Mouse (Mus musculus) 3134 (cell line): ENCODE results near the gene Acsl1.

Experiments used
- DNase-seq: peaks from one replicate; pipeline ENCODE4 v3.0.0-alpha.2; 2011; ENCODE audit warnings: low spot score; ENCODE audit not compliant: insufficient read length; ENCODE audit errors: extremely low read depth

Gene Acsl1

GRCm38 (mm10) chr8:46470792-46471781, at the start of gene Acsl1:
Gene Acsl1, plus strand, starts transcription at chr8:46471037.
- peak; percentile 99 for DNase-seq

GRCm38 (mm10) chr8:46421515-46421914, 49.3 kb upstream of the Acsl1 start:
- no peak for DNase-seq

- no peak for DNase-seq
Observed at GRCm38 (mm10) chr8:46427940-46428339, 42.9 kb upstream of the Acsl1 start.

GRCm38 (mm10) chr8:46429871-46430270, 41.0 kb upstream of the Acsl1 start:
- DNase-seq, result peak; percentile 71

GRCm38 (mm10) chr8:46431921-46432320, 38.9 kb upstream of the Acsl1 start:
- no peak for DNase-seq

- DNase-seq, result no peak
Observed at GRCm38 (mm10) chr8:46432581-46432980, 38.3 kb upstream of the Acsl1 start.

- no peak for DNase-seq
Observed at GRCm38 (mm10) chr8:46433656-46434055, 37.2 kb upstream of the Acsl1 start.

GRCm38 (mm10) chr8:46438491-46438890, 32.3 kb upstream of the Acsl1 start:
- DNase-seq, result no peak

- no peak for DNase-seq
Observed at GRCm38 (mm10) chr8:46445964-46446915, 24.6 kb upstream of the Acsl1 start.

- no peak for DNase-seq
Observed at GRCm38 (mm10) chr8:46447334-46447733, 23.5 kb upstream of the Acsl1 start.

GRCm38 (mm10) chr8:46448606-46449005, 22.2 kb upstream of the Acsl1 start:
- DNase-seq, result no peak

- no peak for DNase-seq
Observed at GRCm38 (mm10) chr8:46449063-46449462, 21.8 kb upstream of the Acsl1 start.

GRCm38 (mm10) chr8:46449723-46450251, 21.1 kb upstream of the Acsl1 start:
- DNase-seq, result no peak

GRCm38 (mm10) chr8:46458215-46458811, 12.5 kb upstream of the Acsl1 start:
- DNase-seq, result no peak

- no peak for DNase-seq
Observed at GRCm38 (mm10) chr8:46468400-46468799, 2.4 kb upstream of the Acsl1 start.

GRCm38 (mm10) chr8:46469071-46469769, 1.6 kb upstream of the Acsl1 start:
- DNase-seq, result peak; percentile 74

GRCm38 (mm10) chr8:46470091-46470791, 596 bp upstream of the Acsl1 start:
- DNase-seq, result peak; percentile 79

- DNase-seq, result no peak
Observed at GRCm38 (mm10) chr8:46471926-46472485, 1.2 kb downstream of the Acsl1 start.

GRCm38 (mm10) chr8:46474120-46474519, 3.3 kb downstream of the Acsl1 start:
- DNase-seq, result no peak
